Mouse (Mus musculus) liver (tissue): ENCODE data around the gene Gm20517.
"Not testable (repeated sequence)": the region's sequence is repeated elsewhere in the genome, so short reads cannot be mapped to it uniquely, and the experiment has no call there.

Experiments
- DNase-seq: peaks from one replicate; pipeline ENCODE4 v3.0.0-alpha.2; 2020; ENCODE audit warnings: mixed read lengths

Gene Gm20517

GRCm38 (mm10) chr17:47597261-47597660, 14.1 kb upstream of the Gm20517 start:
- peak; percentile 39 for DNase-seq

GRCm38 (mm10) chr17:47597838-47598579, 13.4 kb upstream of the Gm20517 start:
- DNase-seq, result peak; percentile 90

GRCm38 (mm10) chr17:47598580-47599304, 12.6 kb upstream of the Gm20517 start:
- DNase-seq, result not testable (repeated sequence)

DNA sequence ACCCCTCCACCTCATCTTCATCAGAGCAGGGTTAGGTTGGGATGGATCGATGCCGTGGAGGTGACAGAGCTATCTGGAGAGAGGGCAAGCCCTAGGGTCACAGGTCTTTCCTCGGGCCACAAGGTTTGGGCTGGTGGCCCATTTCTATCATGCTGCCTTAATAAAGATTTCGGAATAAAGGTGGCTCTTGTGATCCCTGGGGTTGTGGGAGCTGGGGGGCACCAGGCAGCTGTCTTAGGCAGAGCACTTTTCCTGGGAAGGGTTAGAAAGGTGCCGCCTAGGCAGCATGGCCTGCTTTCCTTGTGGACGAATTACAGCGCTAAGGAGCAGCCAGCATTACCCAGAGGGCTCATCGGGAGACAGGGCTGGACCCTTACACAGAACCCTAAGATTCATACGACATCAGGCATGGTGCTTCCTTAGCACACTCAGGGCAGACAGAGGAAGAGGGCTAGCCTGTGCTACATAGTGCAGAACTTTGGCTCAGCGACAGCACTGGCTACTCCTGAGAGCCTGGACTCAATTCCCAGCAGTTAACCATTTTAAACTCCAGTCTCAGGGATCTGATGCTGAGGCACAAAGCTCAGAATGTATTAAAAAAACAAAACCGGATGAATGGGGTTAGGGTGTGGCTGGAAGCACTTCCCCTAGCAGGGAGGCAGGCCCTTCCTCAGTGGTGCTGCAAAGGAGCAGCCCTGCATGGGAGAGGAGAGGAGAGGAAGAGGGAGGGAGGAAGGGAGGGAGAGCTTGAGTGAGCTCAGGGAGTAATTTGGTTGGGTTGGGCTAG, 11.7 kb upstream of the Gm20517 start:
- DNase-seq, result peak; percentile 58

DNA sequence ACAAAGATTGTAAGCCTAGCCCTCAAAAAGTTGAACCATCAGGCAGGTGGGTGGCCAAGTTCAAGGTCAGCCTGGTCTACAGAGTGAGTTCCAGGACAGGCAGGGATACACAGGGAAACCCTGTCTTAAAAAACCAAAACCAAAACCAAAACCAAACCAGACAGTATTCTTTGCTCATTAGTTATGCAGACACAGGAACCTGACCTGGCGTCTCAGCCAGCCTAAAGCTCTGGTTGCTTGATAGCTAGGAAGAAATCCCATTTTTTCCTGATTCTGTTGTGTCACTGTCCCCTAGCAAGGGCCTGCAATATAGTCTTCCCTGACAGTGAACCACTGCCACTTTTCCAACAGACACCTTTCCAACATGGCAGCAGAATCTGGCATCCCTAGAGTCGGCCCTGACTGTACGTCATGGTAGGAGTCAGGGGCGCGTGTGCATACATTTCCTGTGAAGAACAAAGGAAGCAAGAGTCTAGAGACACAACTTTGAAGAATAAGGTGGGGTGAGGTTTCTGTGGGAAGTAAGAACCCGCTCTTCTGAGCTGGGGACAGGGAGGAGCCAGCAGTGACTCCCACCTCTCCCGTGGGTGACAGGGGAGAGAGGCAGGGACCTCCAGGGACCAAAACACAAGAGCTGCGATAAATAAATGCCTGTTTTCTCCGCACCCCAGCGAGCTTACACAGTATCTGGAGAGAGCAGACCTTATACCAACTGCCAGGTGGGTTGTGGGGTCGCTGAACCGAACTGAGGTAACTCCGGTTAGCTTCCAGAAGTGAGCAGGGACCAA, 10.6 kb upstream of the Gm20517 start:
- no peak for DNase-seq

- DNase-seq, result no peak
These were observed 10.0 kb upstream of the Gm20517 start for GRCm38 (mm10) chr17:47601389-47601755.

GRCm38 (mm10) chr17:47602289-47602688, 9.1 kb upstream of the Gm20517 start:
- no peak for DNase-seq

DNA sequence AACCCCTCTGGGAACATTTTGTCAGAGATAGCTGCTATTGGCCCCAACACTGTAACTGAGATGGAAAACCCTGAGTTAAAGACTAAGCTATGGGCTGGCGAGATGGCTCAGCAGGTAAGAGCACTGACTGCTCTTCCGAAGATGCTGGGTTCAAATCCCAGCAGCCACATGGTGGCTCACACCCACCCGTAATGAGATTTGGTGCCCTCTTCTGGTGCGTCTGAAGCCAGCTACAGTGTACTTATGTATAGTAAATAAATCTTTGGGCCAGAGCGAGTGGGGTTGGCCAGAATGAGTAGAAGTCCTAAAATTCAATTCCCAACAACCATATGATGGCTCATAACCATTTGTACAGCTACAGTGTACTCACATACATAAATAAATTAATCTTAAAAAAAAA, 5.2 kb upstream of the Gm20517 start:
- DNase-seq, result peak; percentile 51

DNA sequence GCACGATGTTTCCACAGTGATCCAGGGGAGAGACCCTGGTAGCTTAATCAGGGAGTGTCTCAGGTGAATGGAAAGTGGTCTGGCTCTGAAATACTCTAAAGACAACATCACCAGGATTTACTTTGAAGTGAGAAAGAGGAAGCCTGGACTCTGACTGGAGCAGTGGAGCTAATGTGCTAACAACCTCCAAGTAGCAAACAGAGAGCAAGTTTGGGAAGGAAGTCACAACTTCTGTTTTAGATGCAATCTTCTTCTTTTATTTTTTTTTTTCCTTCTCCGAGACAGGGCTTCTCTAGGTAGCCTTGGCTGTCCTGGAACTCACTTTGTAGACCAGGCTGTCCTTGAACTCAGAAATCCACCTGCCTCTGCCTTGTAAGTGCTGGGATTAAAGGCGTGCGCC, 2.2 kb upstream of the Gm20517 start:
- no peak for DNase-seq

GRCm38 (mm10) chr17:47611661-47611982, 233 bp downstream of the Gm20517 start:
- DNase-seq, result no peak

DNA sequence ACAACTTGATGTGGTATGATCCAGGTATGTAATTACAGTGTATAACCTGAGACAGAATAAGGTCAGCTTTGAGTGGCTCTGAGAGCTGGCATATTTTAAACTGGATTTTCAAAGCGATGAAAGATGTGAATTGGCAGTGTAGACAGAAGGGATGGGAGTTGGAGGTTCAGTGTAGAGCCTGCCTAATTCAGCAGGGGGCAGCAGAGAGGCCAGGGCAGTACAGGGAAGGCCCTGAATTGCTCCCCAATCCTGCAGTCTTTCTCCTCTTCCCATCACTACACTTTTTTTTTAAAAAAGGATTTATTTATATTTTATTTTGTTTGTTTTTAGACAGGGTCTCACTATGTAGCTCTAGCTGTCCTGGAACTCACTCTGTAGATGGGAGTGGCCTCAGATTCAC, 2.6 kb downstream of the Gm20517 start:
- DNase-seq, result peak; percentile 75

DNA sequence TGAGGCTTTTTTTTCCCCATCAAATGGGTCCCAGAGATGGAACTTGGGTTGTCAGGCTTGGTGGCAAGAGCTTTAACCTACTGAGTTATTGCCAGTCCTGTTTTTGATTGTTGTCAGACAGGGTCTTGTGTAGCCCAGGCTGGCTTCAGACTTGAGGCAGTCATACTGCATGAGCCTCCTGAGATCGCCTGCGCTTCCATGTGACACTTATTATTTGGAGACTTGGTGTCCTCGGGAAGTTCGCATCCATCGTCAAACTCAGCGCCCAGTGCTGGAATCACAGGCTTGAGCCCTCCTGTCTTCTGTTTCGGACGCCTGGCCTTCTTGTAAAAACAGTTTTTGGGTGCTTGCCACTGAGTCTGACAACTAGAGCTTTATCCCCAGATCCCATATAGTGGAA, 4.7 kb downstream of the Gm20517 start:
- DNase-seq, result no peak

- no peak for DNase-seq
These were observed 5.3 kb downstream of the Gm20517 start for GRCm38 (mm10) chr17:47616652-47617051.

DNA sequence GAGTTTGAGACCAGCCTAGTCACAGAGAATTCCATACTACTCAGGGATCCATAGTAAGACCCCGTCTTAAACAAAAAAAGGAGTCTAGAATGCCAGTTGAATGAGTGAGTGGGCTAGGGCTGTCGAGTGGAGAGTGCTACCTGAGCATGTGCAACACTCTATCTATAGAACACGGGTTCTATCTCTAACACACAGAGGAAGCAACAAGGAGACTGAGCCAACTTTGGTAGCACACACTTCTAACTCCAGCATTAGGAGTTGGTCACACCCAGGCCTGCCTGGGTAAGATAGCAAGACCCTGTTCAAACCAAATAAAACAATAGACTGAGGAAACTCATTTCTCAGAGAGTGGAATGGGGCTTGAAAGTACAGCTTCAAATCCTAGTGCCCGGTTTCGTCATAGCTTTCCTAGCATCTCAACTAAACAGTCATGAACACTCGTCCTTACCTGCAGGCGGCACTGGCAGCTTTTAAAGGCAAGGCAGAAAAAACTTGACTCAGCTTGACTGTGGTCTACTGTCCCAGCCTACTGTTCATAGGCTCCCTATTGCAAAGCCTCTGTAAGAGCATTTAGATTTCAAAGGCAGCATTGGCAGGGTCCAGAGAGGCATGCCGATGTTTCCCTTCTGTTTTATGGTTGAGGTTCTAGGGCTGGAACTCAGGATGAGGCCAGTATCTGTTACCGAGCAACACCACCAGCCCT, 6.4 kb downstream of the Gm20517 start:
- DNase-seq, result peak; percentile 80

DNA sequence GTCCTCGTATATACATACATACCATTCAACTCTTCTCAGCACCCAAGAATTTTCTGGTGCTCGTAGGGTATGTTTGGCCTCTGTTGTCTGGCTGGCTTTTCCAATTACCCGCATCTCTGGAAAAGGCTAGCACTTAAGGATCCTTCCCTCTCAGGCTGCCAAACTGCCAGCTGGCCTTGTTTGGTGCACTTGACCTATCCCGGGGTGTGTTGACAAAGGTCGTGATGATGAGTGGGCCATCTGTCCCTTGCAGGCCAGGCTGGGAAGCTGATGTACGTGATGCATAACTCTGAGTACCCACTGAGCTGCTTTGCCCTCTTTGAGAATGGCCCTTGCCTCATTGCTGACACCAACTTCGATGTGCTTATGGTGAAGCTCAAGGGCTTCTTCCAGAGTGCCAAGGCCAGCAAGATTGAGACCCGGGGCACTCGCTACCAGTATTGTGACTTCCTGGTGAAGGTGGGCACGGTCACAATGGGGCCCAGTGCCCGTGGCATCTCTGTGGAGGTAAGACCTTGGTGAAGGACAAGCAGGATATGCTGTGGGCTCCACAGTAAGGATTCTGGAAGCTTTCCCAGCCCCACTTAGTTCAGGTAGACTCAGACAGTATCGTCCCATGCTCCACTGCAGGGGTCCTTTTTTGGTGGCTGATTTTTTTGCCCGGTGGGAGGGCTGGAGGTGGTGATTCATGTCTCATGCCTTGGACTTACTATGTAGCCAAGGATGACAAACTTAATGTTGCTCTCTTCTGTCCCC, 7.3 kb downstream of the Gm20517 start:
- no peak for DNase-seq

- DNase-seq, result no peak
These were observed 11.6 kb downstream of the Gm20517 start for GRCm38 (mm10) chr17:47622912-47623554.

GRCm38 (mm10) chr17:47624572-47624971, 13.2 kb downstream of the Gm20517 start:
- DNase-seq, result not testable (repeated sequence)

DNA sequence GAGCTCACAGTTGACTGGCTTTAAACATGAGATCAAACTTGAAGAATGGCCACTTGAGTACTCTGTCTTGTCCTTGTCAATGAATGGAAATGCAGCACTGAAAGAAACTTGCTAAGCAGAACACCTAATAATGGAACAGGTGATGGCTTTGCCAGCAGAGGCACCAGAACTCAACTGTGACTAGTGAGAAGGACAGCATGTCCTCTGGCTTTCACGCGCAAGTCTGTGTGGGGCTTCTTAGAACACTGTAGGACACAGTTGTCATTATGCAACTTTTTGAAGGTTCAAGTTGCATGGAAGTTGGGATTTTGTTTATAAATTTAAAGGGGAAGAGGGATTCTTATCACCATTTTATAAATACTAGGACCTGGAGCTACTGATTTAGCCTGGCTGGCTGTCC, 13.7 kb downstream of the Gm20517 start:
- DNase-seq, result no peak

DNA sequence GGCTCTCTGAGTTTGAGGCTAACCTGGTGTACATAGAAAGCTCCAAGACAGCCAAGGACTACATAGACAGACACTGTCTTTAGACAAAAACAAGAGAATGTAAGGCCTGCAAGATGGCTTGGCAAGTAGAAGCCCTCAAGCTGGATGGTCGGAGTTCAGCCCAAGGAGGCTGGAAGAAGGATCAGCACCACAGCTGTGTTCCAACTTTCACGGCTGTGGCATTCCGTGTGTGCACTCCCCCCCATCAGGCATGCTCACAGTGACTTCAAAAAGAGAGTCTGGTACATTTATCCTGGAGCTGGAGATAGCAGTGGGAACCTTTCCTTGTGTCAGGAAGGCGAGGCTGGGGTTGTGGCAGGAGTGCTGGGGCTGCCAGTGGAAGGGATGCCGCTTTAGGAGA, 14.6 kb downstream of the Gm20517 start:
- DNase-seq, result no peak

DNA sequence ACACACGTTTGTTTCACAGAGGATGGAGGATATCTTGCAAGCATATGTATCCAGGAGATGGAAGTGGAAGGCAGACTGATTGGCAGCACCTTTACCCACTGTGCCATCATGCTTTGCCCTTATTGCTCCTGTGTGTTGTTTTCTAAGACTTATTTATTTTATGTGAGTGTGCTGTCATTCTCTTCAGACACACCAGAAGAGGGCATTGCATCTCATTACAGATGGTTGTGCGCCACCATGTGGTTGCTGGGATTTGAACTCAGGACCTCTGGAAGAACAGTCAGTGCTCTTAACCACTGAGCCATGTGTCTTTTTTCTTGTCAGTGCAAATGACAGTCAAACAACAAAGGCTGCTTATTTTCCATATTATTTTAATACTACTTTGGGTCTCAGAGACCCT, 16.4 kb downstream of the Gm20517 start:
- DNase-seq, result no peak
